Mouse (Mus musculus) myocyte (in vitro differentiated cells): ENCODE measurements around the gene Slc25a24. TPM values are rescaled to one million over a fixed set of nuclear protein-coding genes. Genes with fewer than 3 reads are reported as not detected.

Experiments used
- H3K27me3 ChIP-seq: one replicate; pipeline ENCODE4 v1.6.1; 2011; ENCODE audit not compliant: control insufficient read depth, insufficient read depth, insufficient read length
- H3K36me3 ChIP-seq: one replicate; pipeline ENCODE4 v1.6.1; 2011; ENCODE audit not compliant: control insufficient read depth, insufficient read depth
- H3K4me2 ChIP-seq: one replicate; pipeline ENCODE4 v1.6.1; 2011; ENCODE audit warnings: low read depth, control low read depth
- H3K4me3 ChIP-seq: one replicate; pipeline ENCODE4 v1.5.1; 2011; ENCODE audit warnings: mild to moderate bottlenecking, control low read depth, moderate library complexity
- H3K79me2 ChIP-seq: one replicate; pipeline ENCODE4 v1.6.1; 2011; ENCODE audit not compliant: control insufficient read depth, insufficient read depth
- H3ac ChIP-seq: one replicate; pipeline ENCODE4 v1.6.1; 2011; ENCODE audit not compliant: control insufficient read depth, insufficient read length
- CEBPB ChIP-seq: IDR thresholded peaks from 2 replicates; pipeline ENCODE4 v1.6.1; 2011; ENCODE audit warnings: mild to moderate bottlenecking, moderate library complexity; ENCODE audit not compliant: poor library complexity, insufficient read depth, severe bottlenecking
- E2F4 ChIP-seq: IDR thresholded peaks from one replicate; pipeline ENCODE4 v1.6.1; 2011; ENCODE audit warnings: mild to moderate bottlenecking, control low read depth, moderate library complexity; ENCODE audit not compliant: insufficient read depth
- MAX ChIP-seq: IDR thresholded peaks from one replicate; pipeline ENCODE4 v1.6.1; 2011; ENCODE audit warnings: low read depth, mild to moderate bottlenecking, control low read depth
- MYOD1 ChIP-seq, 3 experiments: IDR thresholded peaks; one replicate each; pipeline ENCODE4 v1.6.1; 2011; ENCODE audit warnings: control low read depth in 2 of 3, low read depth in 2 of 3, mild to moderate bottlenecking in 2 of 3, moderate library complexity in 1 of 3; ENCODE audit not compliant: insufficient read length in 2 of 3, control insufficient read depth in 1 of 3
- MYOG ChIP-seq, 3 experiments: IDR thresholded peaks; one replicate each; pipeline ENCODE4 v1.6.1; 2011; ENCODE audit warnings: control low read depth in 2 of 3, low read depth in 2 of 3, mild to moderate bottlenecking in 2 of 3; ENCODE audit not compliant: insufficient read length in 2 of 3, control insufficient read depth in 1 of 3, insufficient read depth in 1 of 3
- POLR2A ChIP-seq: IDR thresholded peaks from one replicate; pipeline ENCODE4 v1.6.1; 2011; ENCODE audit warnings: low read depth, mild to moderate bottlenecking, control low read depth, moderate library complexity; ENCODE audit not compliant: insufficient read length
- POLR2AphosphoS2 ChIP-seq: IDR thresholded peaks from one replicate; pipeline ENCODE4 v1.6.1; 2011; ENCODE audit warnings: low read depth, control low read depth; ENCODE audit not compliant: insufficient read length
- REST ChIP-seq: IDR thresholded peaks from one replicate; pipeline ENCODE4 v1.6.1; 2011; ENCODE audit warnings: mild to moderate bottlenecking, control low read depth, moderate library complexity; ENCODE audit not compliant: insufficient read depth, insufficient read length
- SRF ChIP-seq: IDR thresholded peaks from one replicate; pipeline ENCODE4 v1.6.1; 2011; ENCODE audit warnings: low read depth; ENCODE audit not compliant: control insufficient read depth, insufficient read length
- TCF12 ChIP-seq: IDR thresholded peaks from one replicate; pipeline ENCODE4 v1.6.1; 2011; ENCODE audit warnings: mild to moderate bottlenecking, control low read depth; ENCODE audit not compliant: poor library complexity, insufficient read depth, severe bottlenecking
- TCF3 ChIP-seq: IDR thresholded peaks from one replicate; pipeline ENCODE4 v1.6.1; 2011; ENCODE audit warnings: low read depth, control low read depth; ENCODE audit not compliant: insufficient read length
- USF1 ChIP-seq: IDR thresholded peaks from one replicate; pipeline ENCODE4 v1.6.1; 2011; ENCODE audit warnings: low read depth, mild to moderate bottlenecking, control low read depth, moderate library complexity
- polyA plus RNA-seq: library from polyadenylated mRNA; unstranded; fragments of >200 nt; fragmentation: generic; extraction: Trizol; gene quantifications from one replicate; pipeline ENCODE4 v1.2.1, GENCODE M21; 2012; ENCODE audit warnings: missing spikeins

The Slc25a24 gene
- polyA plus RNA-seq, result 13.9 TPM

- peaks cover 14% of the 10 kb centered on the region for H3K36me3 ChIP-seq
- H3K79me2 ChIP-seq, result peaks cover 41% of the 10 kb centered on the region
- H3K4me2 ChIP-seq, result peak within 1 kb of the TSS; percentile 87
- H3K27me3 ChIP-seq, result no peaks in the 10 kb centered on the region
- TF ChIP-seq TCF12 (no peak), SRF (no peak), MYOG (IDR thresholded peaks at IDR 0.05; ENCODE audit: control insufficient read depth in 1 of 3, insufficient read depth in 1 of 3, insufficient read length in 2 of 3, low read depth in 2 of 3) (peak; percentile 49 to 83 (median 78)), POLR2AphosphoS2 (peak; percentile 64), USF1 (no peak), CEBPB (no peak), POLR2A (peak; percentile 80), MYOD1 (IDR thresholded peaks at IDR 0.05; ENCODE audit: control insufficient read depth in 1 of 3, insufficient read length in 2 of 3, low read depth in 2 of 3) (peak in 2 of 3 experiments; percentile 78 to 86), MAX (no peak), E2F4 (no peak), REST (no peak), TCF3 (no peak)
- peak within 1 kb of the TSS; percentile 44 for H3ac ChIP-seq
- peak within 1 kb of the TSS; percentile 66 for H3K4me3 ChIP-seq
These were observed at the start of gene Slc25a24 for GRCm38 (mm10) chr3:109122641-109123530. Slc25a24 (plus strand) TSS chr3:109123149.

GRCm38 (mm10) chr3:109080169-109080568 is 42.8 kb upstream of the Slc25a24 start, which contains the start of gene Slc25a54:
Slc25a54 (plus strand) TSS chr3:109080469.
- Histone ChIP-seq H3K79me2 (no peaks in the 10 kb centered on the region), H3K4me3 (no peak within 1 kb of the TSS), H3K27me3 (no peaks in the 10 kb centered on the region), H3K4me2 (no peak within 1 kb of the TSS), H3K36me3 (no peaks in the 10 kb centered on the region), H3ac (no peak within 1 kb of the TSS)
- TF ChIP-seq E2F4, result no peak
- no peak for TF ChIP-seq SRF
- TF ChIP-seq TCF12, result no peak
- no peak for TF ChIP-seq CEBPB
- TF ChIP-seq REST, result no peak
- TF ChIP-seq POLR2AphosphoS2, result no peak

- no peak overlapping the region for H3ac ChIP-seq
These were observed 38.5 kb upstream of the Slc25a24 start for GRCm38 (mm10) chr3:109084418-109084817.

GRCm38 (mm10) chr3:109088460-109088859 is 34.5 kb upstream of the Slc25a24 start:
- Histone ChIP-seq H3ac (no peak overlapping the region), H3K36me3 (no peaks in the 10 kb centered on the region), H3K4me2 (no peak overlapping the region), H3K4me3 (no peak overlapping the region), H3K79me2 (no peaks in the 10 kb centered on the region), H3K27me3 (no peaks in the 10 kb centered on the region)
- TF ChIP-seq REST (no peak), TCF12 (no peak), MYOG (IDR thresholded peaks at IDR 0.05; ENCODE audit: control insufficient read depth in 1 of 3, insufficient read depth in 1 of 3, insufficient read length in 2 of 3, low read depth in 2 of 3) (no peak), MYOD1 (IDR thresholded peaks at IDR 0.05; ENCODE audit: control insufficient read depth in 1 of 3, insufficient read length in 2 of 3, low read depth in 2 of 3) (no peak), POLR2AphosphoS2 (no peak), POLR2A (no peak), SRF (no peak), MAX (no peak), CEBPB (no peak), USF1 (no peak), E2F4 (no peak), TCF3 (no peak)

More at GRCm38 (mm10) chr3:109084418-109084817, 38.5 kb upstream of the Slc25a24 start:
- Histone ChIP-seq H3K4me2 (no peak overlapping the region), H3K36me3 (no peaks in the 10 kb centered on the region), H3K27me3 (no peaks in the 10 kb centered on the region), H3K79me2 (no peaks in the 10 kb centered on the region), H3K4me3 (no peak overlapping the region)
- TF ChIP-seq USF1, result no peak
- TF ChIP-seq REST, result no peak
- no peak for TF ChIP-seq MYOD1 (IDR thresholded peaks at IDR 0.05; ENCODE audit: control insufficient read depth in 1 of 3, insufficient read length in 2 of 3, low read depth in 2 of 3)
- no peak for TF ChIP-seq MAX
- TF ChIP-seq TCF3, result no peak
- TF ChIP-seq CEBPB, result no peak
- no peak for TF ChIP-seq POLR2AphosphoS2
- TF ChIP-seq SRF, result no peak
- TF ChIP-seq E2F4, result no peak
- TF ChIP-seq MYOG (IDR thresholded peaks at IDR 0.05; ENCODE audit: control insufficient read depth in 1 of 3, insufficient read depth in 1 of 3, insufficient read length in 2 of 3, low read depth in 2 of 3), result no peak
- TF ChIP-seq POLR2A, result no peak
- no peak for TF ChIP-seq TCF12

GRCm38 (mm10) chr3:109104702-109105101 is 18.2 kb upstream of the Slc25a24 start:
- Histone ChIP-seq H3K79me2 (no peaks in the 10 kb centered on the region), H3ac (no peak overlapping the region), H3K4me2 (peak overlapping the region; percentile 8), H3K4me3 (no peak overlapping the region), H3K36me3 (no peaks in the 10 kb centered on the region), H3K27me3 (no peaks in the 10 kb centered on the region)
- no peak for TF ChIP-seq TCF12
- no peak for TF ChIP-seq CEBPB
- TF ChIP-seq MYOD1 (IDR thresholded peaks at IDR 0.05; ENCODE audit: control insufficient read depth in 1 of 3, insufficient read length in 2 of 3, low read depth in 2 of 3), result peak in 2 of 3 experiments; percentile 14 to 28
- no peak for TF ChIP-seq REST
